Mouse (Mus musculus): ENCODE measurements around the gene Lingo4.

The Lingo4 gene

GRCm38 (mm10) chr3:94430980-94431379, 32.7 kb downstream of the Lingo4 start:
- in situ Hi-C loops (cut with MboI; ENCODE audit: low pct_unique_long_range_greater_than_20kb in 1 of 2, low sequenced_read_pairs in 2 of 2, unreplicated experiment in 1 of 2) = no loop called here

- in situ Hi-C loops (cut with MboI; ENCODE audit: low pct_unique_long_range_greater_than_20kb in 1 of 2, low sequenced_read_pairs in 2 of 2, unreplicated experiment in 1 of 2) = no loop called here
Observed at GRCm38 (mm10) chr3:94434305-94434704, 36.0 kb downstream of the Lingo4 start.

GRCm38 (mm10) chr3:94436420-94436819, 38.1 kb downstream of the Lingo4 start:
- in situ Hi-C loops (cut with MboI; ENCODE audit: low pct_unique_long_range_greater_than_20kb in 1 of 2, low sequenced_read_pairs in 2 of 2, unreplicated experiment in 1 of 2) = no loop called here

GRCm38 (mm10) chr3:94441182-94441581, 42.9 kb downstream of the Lingo4 start:
- in situ Hi-C loops (cut with MboI; ENCODE audit: low pct_unique_long_range_greater_than_20kb in 1 of 2, low sequenced_read_pairs in 2 of 2, unreplicated experiment in 1 of 2) = no loop called here

- in situ Hi-C loops (cut with MboI; ENCODE audit: low pct_unique_long_range_greater_than_20kb in 1 of 2, low sequenced_read_pairs in 2 of 2, unreplicated experiment in 1 of 2) = no loop called here
Observed at GRCm38 (mm10) chr3:94442951-94443596, 44.8 kb downstream of the Lingo4 start, which contains the start of gene Mrpl9. Gene Mrpl9 (plus strand): TSS chr3:94443318.

GRCm38 (mm10) chr3:94443597-94443964, 45.3 kb downstream of the Lingo4 start, which contains the start of gene Oaz3:
Gene Oaz3 (minus strand): TSS chr3:94443915.
- in situ Hi-C loops (cut with MboI; ENCODE audit: low pct_unique_long_range_greater_than_20kb in 1 of 2, low sequenced_read_pairs in 2 of 2, unreplicated experiment in 1 of 2) = no loop called here

- in situ Hi-C loops (cut with MboI; ENCODE audit: low pct_unique_long_range_greater_than_20kb in 1 of 2, low sequenced_read_pairs in 2 of 2, unreplicated experiment in 1 of 2) = no loop called here
Observed at GRCm38 (mm10) chr3:94449377-94449776, 51.1 kb downstream of the Lingo4 start.
